Mouse (Mus musculus) liver, embryonic 14.5 days (tissue): ENCODE results near the gene Morc1. TPM values are rescaled to one million over a fixed set of nuclear protein-coding genes. Genes with fewer than 3 reads are reported as not detected.

Experiments used
- ATAC-seq: fragments of 200-750 bp; cut with Nextera tagmentation; 2 replicates; pipeline ENCODE4 v1.8.0; 2017; ENCODE audit warnings: moderate number of reproducible peaks, mild to moderate bottlenecking, moderate library complexity; ENCODE audit not compliant: insufficient read depth
- DNase-seq, 3 experiments: peaks; one replicate each; pipeline ENCODE4 v3.0.0-alpha.2; 2012 to 2013; ENCODE audit warnings: low read depth in 3 of 3, low spot score in 3 of 3
- H3K27ac ChIP-seq: fragments of 300-500 bp; sonication (generic); 2 replicates; pipeline ENCODE4 v1.5.1; 2014; ENCODE audit warnings: moderate library complexity, mild to moderate bottlenecking, control low read depth, inconsistent platforms
- H3K27me3 ChIP-seq: fragments of 300-500 bp; sonication (generic); 2 replicates; pipeline ENCODE4 v1.6.1; 2014; ENCODE audit warnings: mild to moderate bottlenecking, low read length, moderate library complexity; ENCODE audit not compliant: control insufficient read depth, insufficient read depth
- H3K36me3 ChIP-seq: fragments of 300-500 bp; sonication (generic); replicated peaks from 2 replicates; pipeline ENCODE4 v1.6.1; 2014; ENCODE audit warnings: low read depth; ENCODE audit not compliant: control insufficient read depth, insufficient read depth
- H3K4me1 ChIP-seq, 2 experiments: fragments of 200-500 bp in 1 of 2; fragments of 300-500 bp in 1 of 2; sonication (generic) in 1 of 2; replicated peaks; 2 replicates each; pipeline ENCODE4 v1.6.1; 2012 to 2014; ENCODE audit warnings: antibody characterized with exemption in 1 of 2, inconsistent platforms in 1 of 2, low read length in 1 of 2; ENCODE audit not compliant: control insufficient read depth in 2 of 2, insufficient read depth in 2 of 2
- H3K4me2 ChIP-seq: fragments of 300-500 bp; sonication (generic); 2 replicates; pipeline ENCODE4 v1.6.1; 2014; ENCODE audit warnings: low read depth, mild to moderate bottlenecking, control low read depth, moderate library complexity
- H3K4me3 ChIP-seq, 2 experiments: fragments of 200-500 bp in 1 of 2; fragments of 300-500 bp in 1 of 2; sonication (generic) in 1 of 2; 2 replicates each; pipeline ENCODE4 v1.5.1; 2012 to 2014; ENCODE audit warnings: low read depth in 2 of 2, low read length in 2 of 2, mild to moderate bottlenecking in 2 of 2, control low read depth in 1 of 2, inconsistent platforms in 1 of 2, moderate library complexity in 1 of 2; ENCODE audit not compliant: insufficient read depth in 1 of 2
- H3K9ac ChIP-seq: fragments of 300-500 bp; sonication (generic); replicated peaks from 2 replicates; pipeline ENCODE4 v1.6.1; 2014; ENCODE audit warnings: mild to moderate bottlenecking, control low read depth, moderate library complexity
- H3K9me3 ChIP-seq: fragments of 300-500 bp; sonication (generic); 2 replicates; pipeline ENCODE4 v1.6.1; 2016; ENCODE audit warnings: low read length, mixed read lengths; ENCODE audit not compliant: control insufficient read depth
- CTCF ChIP-seq: IDR thresholded peaks from 2 replicates; pipeline ENCODE4 v1.5.1; 2016; ENCODE audit warnings: antibody characterized with exemption, low read depth, control low read depth
- EP300 ChIP-seq: IDR thresholded peaks from 2 replicates; pipeline ENCODE4 v1.6.1; 2016; ENCODE audit warnings: antibody characterized with exemption, low read depth
- WGBS: fragments of 180-500 bp; shearing (Covaris S2); extraction: QIAGEN DNeasy Blood & Tissue Kit; methylation state at CpG from one replicate; pipeline ENCODE4 v1.1.7; 2014; ENCODE audit not compliant: insufficient replicate concordance; 5-methylcytosine and 5-hydroxymethylcytosine counted together
- polyA plus RNA-seq, 2 experiments: library from polyadenylated mRNA; depleted of rRNA in 1 of 2; stranded (reverse) in 1 of 2; unstranded in 1 of 2; fragments of >200 nt; fragmentation: Nextera tagmentation in 1 of 2; extraction: Ambion mirVana in 1 of 2; gene quantifications; 2 replicates each; pipeline versions ENCODE4 v1.2.1 to v1.2.3; 2012 to 2014

Morc1 gene
- polyA plus RNA-seq, 2 experiments: not detected

DNA sequence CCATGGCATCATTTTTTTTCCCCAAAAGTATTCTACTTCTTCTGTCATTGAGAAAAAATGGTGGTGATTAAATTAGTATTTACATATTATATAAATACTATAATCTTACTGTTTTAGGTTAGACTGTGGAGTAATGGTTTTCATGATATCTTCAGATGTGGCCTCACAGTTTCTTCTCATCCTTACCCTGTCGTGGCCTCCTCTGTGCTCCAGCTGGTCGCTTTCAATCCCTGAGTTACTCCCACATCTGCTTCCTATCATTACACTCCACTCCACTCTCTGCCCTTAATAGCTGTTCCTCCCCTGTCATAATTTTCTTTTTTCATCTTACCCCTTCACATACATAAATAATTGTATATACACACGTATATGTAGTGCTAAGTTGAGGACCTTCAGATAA, 22.2 kb downstream of the Morc1 start:
- no peak for ATAC-seq
- Histone ChIP-seq H3K36me3 (no peaks in the 10 kb centered on the region), H3K9ac (no peak overlapping the region), H3K27ac (no peak overlapping the region), H3K4me3 (no peak overlapping the region), H3K27me3 (no peaks in the 10 kb centered on the region), H3K9me3 (no peaks in the 10 kb centered on the region), H3K4me2 (no peak overlapping the region), H3K4me1 (no peaks in the 10 kb centered on the region)
- no peak for DNase-seq
- 53% methylated on average over 3 of the region's 3 CpGs for WGBS
- TF ChIP-seq CTCF: no peak
- no peak for TF ChIP-seq EP300

DNA sequence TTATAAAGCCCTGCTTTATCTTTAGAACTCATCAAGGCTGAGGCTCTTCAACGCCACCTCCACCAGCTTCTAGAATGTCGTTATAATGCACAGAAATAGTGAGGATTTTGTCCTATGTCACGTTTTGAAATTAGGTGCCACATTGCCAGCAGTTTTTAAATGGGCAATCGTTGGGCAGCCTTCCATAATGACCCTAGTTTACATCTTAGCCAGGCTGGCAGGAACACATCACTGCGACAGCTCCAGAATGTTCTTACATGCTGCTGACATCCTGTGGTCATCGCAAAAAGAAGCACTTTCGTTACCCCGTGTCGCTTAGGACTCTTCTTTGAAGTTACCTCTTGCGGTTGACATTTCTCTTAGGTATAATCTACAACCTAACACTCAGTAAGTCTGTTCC, 42.4 kb downstream of the Morc1 start:
- WGBS: 65% methylated on average over 10 of the region's 10 CpGs
- no peak overlapping the region for H3K4me2 ChIP-seq
- no peak for DNase-seq
- no peak overlapping the region for H3K9ac ChIP-seq
- no peaks in the 10 kb centered on the region for H3K9me3 ChIP-seq
- H3K36me3 ChIP-seq: no peaks in the 10 kb centered on the region
- ATAC-seq: no peak
- H3K27ac ChIP-seq: no peak overlapping the region
- H3K27me3 ChIP-seq: no peaks in the 10 kb centered on the region
- H3K4me3 ChIP-seq: no peak overlapping the region
- TF ChIP-seq CTCF (no peak), EP300 (no peak)
- H3K4me1 ChIP-seq: no peaks in the 10 kb centered on the region

- Histone ChIP-seq H3K36me3 (no peaks in the 10 kb centered on the region), H3K4me3 (no peak overlapping the region), H3K4me1 (no peaks in the 10 kb centered on the region), H3K9me3 (no peaks in the 10 kb centered on the region), H3K9ac (no peak overlapping the region), H3K27ac (no peak overlapping the region), H3K27me3 (no peaks in the 10 kb centered on the region), H3K4me2 (no peak overlapping the region)
- ATAC-seq (no peak), DNase-seq (no peak)
- WGBS: 23% methylated on average over 4 of the region's 4 CpGs
- no peak for TF ChIP-seq EP300
- TF ChIP-seq CTCF: no peak
Observed at GRCm38 (mm10) chr16:48474896-48475802, 44.1 kb downstream of the Morc1 start.

DNA sequence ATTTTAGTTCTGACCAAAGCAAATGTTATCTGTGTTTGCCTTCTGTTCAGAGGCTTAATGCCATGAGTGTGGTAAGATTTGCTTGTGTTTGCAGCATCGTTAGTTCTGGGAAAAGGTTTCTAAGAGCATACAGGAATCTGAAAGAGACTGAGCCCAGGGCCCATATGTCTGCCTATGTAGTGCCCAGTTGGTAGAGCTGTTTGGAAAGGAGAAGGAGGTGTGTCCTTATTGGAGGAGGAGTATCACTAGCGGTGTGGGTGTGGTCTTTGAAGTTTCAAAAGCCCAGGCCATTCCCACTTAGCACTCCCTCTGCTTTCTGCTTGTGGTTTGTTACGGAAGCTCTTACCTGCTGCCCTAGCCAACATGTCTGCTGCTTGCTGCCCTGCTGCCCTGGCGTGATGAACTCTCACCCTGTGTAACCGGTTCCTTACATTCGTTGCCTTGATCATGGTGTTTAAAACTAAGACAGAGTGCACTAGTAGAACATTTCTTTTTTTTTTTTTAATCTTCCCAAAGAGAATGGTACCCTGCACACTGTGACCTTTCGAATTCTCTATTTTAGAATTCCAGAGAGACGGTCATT, 48.3 kb downstream of the Morc1 start:
- ATAC-seq: no peak
- Histone ChIP-seq H3K27me3 (no peaks in the 10 kb centered on the region), H3K4me2 (no peak overlapping the region), H3K27ac (no peak overlapping the region), H3K9me3 (no peaks in the 10 kb centered on the region), H3K9ac (no peak overlapping the region), H3K4me3 (no peak overlapping the region), H3K4me1 (no peaks in the 10 kb centered on the region), H3K36me3 (no peaks in the 10 kb centered on the region)
- 61% methylated on average over 8 of the region's 8 CpGs for WGBS
- TF ChIP-seq EP300 (no peak), CTCF (no peak)
- DNase-seq: no peak

DNA sequence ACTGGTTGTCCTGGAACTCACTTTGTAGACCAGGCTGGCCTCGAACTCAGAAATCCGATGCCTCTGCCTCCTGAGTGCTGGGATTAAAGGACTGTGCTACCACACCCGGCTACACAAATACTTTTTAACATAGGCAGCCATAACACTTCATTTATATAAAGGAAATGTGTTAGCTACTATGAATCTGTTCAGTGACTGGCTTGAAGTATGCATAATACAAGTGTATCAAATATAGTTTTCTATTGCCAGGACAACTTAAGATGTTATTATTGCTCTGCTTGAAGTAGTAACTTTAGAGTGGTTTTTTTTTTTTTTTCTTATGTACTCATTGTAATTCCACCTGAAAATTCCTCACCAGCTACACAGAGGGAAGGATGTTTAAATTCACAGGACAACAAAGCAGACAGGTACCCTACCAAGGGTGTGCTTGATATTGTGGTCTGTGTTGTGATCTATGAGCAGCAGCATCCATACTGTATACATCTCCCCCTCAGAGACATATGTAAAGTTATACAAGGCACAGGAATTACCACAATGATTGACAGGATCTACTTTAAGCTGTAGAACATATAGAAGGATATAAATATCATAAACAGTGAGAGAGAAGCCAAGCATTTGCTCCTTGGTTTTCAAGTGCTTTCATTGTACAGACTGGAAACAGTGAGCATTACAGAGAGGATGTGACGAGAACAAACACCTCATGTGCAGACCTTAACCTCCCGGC, 85.9 kb downstream of the Morc1 start:
- no peaks in the 10 kb centered on the region for H3K27me3 ChIP-seq
- H3K4me1 ChIP-seq: no peaks in the 10 kb centered on the region
- ATAC-seq (no peak), DNase-seq (no peak)
- 67% methylated on average over 5 of the region's 5 CpGs for WGBS
- no peak overlapping the region for H3K9ac ChIP-seq
- no peaks in the 10 kb centered on the region for H3K9me3 ChIP-seq
- H3K4me2 ChIP-seq: no peak overlapping the region
- TF ChIP-seq EP300 (no peak), CTCF (no peak)
- no peaks in the 10 kb centered on the region for H3K36me3 ChIP-seq
- H3K27ac ChIP-seq: no peak overlapping the region
- H3K4me3 ChIP-seq: no peak overlapping the region
